Mouse (Mus musculus): ENCODE data around the gene Brms1.

Brms1 gene

DNA sequence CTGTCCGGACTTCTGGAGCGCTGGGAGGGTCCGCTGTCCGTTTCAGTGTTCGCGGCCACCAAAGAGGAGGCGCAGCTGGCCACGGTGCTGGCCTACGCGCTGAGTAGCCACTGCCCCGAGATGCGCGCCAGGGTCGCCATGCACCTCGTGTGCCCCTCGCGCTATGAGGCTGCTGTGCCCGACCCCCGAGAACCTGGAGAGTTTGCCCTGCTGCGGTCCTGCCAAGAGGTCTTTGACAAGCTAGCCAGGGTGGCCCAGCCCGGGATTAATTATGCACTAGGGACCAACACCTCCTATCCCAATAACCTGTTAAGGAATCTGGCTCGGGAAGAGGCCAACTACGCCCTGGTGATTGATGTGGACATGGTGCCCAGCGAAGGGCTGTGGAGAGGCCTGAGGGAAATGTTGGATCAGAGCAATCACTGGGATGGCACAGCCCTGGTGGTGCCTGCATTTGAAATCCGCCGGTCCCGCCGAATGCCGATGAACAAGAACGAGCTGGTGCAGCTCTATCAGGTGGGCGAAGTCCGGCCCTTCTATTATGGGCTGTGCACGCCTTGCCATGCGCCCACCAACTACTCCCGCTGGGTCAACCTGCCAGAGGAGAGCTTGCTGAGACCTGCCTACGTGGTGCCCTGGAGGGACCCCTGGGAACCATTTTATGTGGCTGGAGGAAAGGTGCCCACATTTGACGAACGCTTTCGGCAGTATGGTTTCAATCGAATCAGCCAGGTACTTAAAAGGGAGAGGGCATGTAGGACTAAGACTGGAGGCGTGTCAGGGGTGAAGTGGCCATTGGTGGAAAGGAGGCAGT, 1.6 kb upstream of the Brms1 start:
- in situ Hi-C loops (cut with MseI, MboI): no loop called here

- in situ Hi-C loops (cut with MseI, MboI): no loop called here
Observed at GRCm38 (mm10) chr19:5041588-5041987, 434 bp downstream of the Brms1 start.

DNA sequence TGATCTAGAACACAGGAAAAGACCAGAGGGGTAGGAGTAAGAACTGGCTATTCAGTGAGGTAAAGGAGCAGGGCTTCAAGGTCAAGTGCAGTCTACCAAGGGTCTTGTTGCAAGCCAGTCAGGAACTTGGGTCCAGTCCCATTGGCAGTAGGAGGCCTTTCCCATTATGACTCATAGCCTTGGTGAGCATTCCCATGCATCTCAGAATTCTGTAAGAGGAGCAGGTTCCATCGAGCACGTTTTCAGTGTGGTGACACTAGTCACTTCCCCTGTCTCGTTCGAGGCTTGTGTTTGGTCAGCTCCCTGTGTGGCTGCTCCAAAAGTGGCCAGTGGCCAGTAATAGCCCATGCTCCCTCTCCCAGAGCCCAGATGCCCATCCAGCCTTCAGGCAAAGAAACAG, 4.4 kb downstream of the Brms1 start:
- in situ Hi-C loops (cut with MseI, MboI): no loop called here

DNA sequence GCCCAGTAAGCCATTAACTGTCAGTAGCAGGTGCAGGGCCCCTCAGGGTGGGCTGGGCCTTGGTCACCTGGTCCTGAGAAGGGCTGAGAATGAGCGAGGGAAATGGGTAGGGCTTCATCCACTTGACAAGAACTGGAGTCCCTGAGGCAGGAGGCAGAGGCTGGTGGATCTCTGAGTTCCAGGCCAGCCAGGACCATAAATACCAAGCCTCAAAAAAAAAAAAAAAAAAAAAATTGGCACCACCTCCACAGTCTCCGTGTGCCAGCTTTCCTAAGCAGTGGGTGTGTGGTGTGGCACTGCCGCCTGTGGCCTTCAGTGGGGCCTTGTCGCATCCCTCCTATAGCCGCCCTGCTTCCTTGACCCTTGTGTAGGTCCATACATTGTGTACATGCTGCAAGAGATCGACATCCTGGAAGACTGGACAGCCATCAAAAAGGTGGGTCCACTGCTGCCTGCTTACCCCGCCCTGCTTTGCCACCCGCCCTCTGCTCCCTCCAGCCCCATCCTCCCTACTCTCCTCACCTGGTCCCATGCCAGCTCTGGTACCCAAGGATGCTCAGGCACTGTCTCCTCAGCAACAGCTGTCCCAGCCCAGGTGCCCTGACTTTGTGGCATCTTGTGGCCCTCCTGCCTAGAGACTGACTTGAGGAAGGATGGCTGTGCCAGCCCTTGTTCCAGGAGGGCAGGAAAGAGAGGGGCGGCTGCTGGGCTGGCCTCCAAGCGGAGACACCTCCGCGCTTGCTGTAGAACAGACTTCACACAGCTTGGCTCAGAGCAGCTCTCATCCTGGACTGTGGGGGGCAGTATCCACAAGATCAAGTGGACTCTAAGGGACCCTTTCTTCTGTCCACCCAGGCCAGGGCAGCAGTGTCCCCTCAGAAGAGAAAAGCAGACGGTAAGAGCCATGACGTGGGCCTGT, 7.2 kb downstream of the Brms1 start:
- in situ Hi-C loops (cut with MseI, MboI): no loop called here

DNA sequence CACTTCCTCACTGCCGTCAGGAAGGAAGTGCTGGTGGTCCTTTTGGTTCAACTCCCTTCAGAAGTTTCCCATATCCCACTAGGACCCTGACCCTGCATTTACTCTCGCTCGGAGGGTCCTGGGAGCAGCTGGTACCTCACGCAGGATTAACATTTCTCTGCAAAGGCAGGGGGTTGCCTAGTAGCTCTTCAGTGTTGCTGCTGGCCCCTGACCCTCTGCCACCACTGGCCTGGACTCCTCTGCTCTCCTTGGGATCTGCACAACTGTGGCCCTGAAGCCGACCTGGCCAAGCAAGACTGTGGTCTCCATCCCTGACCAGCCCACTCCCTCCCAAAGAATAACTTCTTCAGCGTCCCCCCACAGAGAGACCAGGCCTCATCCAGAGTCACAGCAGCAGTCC, 8.2 kb downstream of the Brms1 start:
- in situ Hi-C loops (cut with MseI, MboI): no loop called here

GRCm38 (mm10) chr19:5050047-5050905, 9.1 kb downstream of the Brms1 start, which contains the start of gene Rin1:
Gene Rin1 (plus strand): TSS chr19:5050481.
- in situ Hi-C loops (cut with MseI, MboI): no loop called here

DNA sequence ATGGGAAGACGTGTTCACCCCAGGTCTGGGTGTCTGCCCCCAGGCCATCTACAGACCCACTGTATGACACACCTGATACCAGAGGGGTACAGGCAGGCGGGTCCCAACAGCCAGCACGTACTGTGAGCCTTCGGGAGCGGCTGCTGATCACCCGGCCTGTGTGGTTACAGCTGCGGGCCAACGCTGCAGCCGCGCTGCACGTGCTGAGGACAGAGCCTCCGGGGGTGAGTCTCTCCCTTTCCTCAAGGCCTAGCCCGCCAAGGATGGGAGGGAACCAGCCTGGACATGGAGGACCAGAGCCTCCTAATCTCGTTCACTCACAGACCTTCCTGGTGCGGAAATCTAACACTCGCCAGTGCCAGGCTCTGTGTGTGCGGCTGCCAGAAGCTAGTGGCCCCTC, 9.9 kb downstream of the Brms1 start:
- in situ Hi-C loops (cut with MseI, MboI): no loop called here

DNA sequence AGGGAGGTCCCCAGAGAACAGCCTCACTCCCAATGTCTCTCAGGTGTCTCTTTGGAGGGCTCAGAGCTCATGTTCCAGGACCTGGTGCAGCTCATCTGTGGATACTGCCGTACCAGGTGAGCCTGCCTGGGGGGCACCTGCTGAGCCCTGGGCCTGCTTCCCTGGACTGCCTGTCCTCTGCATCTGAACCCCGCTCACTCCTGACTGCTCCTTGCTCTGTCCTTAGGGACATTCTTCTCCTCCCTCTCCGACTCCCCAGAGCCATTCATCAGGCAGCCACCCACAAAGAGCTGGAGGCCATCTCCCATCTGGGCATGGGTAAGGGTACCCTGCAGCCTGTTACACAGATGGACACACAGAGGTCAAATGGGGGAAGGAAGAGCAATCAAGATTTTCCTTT, 10.4 kb downstream of the Brms1 start:
- in situ Hi-C loops (cut with MseI, MboI): no loop called here

- in situ Hi-C loops (cut with MseI, MboI): no loop called here
Observed at GRCm38 (mm10) chr19:5052166-5052822, 11.1 kb downstream of the Brms1 start.

DNA sequence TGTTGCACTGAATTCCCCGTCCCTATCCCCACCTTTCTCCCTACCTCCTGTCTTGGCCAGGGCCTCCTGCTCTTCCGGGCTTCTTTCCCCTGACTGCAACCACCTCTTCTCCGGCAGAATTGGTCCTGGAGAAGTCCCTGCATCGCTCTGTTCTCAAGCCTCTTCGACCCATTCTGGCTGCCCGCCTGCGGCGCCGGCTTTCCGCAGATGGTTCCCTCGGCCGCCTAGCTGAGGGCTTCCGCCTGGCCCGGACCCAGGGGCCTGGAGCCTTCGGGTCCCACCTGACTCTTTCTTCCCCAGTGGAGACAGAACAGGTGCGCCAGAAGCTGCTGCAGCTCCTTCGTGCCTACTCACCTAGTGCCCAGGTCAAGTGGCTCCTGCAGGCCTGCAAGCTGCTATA, 11.7 kb downstream of the Brms1 start:
- in situ Hi-C loops (cut with MseI, MboI): no loop called here

DNA sequence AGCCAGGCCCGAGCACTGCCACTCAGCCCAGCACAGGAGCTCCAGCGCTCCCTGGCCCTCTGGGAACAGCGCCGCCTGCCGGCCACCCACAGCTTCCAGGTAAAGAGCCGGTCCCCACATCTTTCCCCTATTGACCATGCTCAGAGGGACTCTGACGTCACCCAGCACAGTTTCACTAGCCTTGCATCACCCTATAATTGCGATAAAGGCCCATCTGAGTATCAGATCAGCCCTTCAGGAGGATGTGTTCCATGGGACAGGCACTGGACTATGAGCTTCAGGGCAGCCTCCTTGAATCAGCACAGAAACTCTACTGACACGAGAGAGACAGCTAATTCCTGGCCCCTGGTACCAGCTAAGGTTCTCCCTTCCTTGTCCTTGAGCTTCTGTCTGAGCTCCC, 12.8 kb downstream of the Brms1 start:
- in situ Hi-C loops (cut with MseI, MboI): no loop called here

DNA sequence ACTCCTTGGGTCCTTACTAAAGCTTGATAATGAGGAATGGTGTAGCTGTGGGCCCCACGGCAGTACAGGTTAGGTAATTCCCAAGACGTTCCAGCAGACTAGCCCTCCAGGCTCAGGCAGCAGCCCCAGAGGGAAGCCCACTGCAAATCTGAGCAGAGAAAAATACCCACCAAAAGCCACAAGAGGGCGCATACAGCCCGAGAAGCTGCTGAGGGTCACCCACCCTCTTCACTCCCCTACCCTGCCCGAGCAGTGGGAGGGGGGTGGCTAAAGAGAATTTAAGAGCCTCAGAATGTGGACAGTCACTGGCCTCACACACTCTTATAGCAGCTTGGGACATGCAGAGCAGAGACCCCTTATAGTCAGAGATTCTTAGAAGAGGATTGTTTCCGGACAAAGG, 15.1 kb downstream of the Brms1 start:
- in situ Hi-C loops (cut with MseI, MboI): no loop called here

GRCm38 (mm10) chr19:5057876-5058775, 17.0 kb downstream of the Brms1 start:
- in situ Hi-C loops (cut with MseI, MboI): no loop called here

- in situ Hi-C loops (cut with MseI, MboI): no loop called here
Observed at GRCm38 (mm10) chr19:5058801-5059771, 17.9 kb downstream of the Brms1 start.

DNA sequence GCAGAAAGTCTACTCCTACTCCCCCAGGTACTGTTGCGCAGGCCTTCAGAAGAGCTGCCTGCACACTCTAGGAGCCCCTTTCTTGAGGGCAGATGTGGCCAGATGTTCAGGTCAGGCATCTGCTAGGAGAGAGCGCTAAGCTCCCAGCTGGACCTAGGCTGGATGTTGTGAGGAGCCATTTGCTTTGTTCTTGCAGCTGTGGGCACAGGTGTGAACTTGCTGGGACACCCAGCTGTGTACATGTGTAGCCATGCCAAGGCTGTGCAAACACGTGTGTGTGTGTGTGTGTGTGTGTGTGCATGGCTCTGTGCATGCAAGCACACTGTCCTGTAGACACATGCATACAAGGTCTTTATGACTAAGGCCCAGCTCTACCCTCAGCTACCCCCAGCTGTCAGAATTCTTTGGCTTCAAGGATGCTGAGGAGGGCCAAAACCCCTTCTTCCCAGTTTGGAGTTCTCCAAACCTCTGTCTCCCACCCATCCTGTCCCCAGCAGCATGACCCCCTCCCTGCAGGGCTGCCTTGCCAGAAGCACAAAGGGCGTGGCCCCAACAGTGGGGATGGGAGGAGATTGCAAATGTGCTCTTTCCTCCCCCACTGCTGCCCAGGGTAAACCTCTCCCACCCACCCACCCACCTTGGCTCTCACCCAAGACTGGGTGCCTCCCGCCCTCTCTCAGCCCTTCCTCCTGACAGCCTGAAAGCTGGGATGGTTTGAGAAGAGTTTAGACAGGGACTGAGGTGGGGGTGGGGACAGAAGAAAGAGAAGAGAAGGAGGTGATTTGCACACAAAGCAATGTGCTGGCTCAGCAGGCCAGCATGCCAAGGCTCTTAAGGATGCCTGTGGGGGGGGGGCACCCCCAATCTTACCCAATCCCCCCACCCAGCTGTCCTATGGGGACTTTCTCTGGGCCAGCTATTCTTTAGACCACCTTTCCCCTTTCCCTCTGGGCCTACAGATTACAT, 19.5 kb downstream of the Brms1 start:
- in situ Hi-C loops (cut with MseI, MboI): no loop called here

DNA sequence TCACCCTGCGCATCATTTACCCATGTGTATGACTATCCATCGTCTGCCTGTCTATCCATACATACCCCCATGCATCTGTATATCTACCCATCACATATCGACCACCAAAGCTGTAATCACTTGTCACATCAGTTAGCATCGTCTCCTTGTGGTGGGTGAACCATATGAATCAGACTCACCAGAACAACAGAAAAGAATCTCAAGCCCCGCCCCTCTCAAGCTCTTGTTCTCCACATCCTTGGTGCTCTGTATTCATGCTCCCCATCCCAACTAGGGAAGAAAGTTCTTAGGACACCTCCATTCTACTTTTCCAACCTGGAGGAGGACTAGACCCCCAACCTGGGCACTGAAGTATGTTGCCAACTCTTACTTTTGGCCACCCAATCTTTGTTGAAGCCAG, 20.9 kb downstream of the Brms1 start:
- in situ Hi-C loops (cut with MseI, MboI): no loop called here

DNA sequence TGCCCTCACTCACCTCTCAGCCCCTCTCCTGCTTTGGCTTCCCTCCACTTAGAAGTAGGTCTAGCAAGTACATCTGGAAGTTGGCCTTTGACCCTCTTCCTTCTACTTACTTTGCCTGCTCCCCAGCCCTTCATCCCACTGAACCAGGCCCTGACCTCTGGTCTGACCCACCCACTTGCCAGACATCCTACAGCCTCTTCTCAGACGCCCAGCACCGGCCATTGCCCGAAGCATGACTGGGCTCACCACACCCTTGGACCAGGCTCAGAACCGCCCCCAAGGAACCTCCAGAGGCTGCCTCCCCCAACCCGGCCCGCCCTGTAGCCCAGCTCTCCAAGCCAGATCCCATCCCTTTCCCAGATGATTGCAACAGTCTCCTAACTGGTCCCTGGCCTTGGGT, 21.3 kb downstream of the Brms1 start:
- in situ Hi-C loops (cut with MseI, MboI): no loop called here

- in situ Hi-C loops (cut with MseI, MboI): no loop called here
Observed at GRCm38 (mm10) chr19:5065104-5065503, 23.9 kb downstream of the Brms1 start.

Data from mouse trophoblast stem cell (cell line).